ENCODE assay signal across 18 mouse cellular contexts in the genomic region with DNA sequence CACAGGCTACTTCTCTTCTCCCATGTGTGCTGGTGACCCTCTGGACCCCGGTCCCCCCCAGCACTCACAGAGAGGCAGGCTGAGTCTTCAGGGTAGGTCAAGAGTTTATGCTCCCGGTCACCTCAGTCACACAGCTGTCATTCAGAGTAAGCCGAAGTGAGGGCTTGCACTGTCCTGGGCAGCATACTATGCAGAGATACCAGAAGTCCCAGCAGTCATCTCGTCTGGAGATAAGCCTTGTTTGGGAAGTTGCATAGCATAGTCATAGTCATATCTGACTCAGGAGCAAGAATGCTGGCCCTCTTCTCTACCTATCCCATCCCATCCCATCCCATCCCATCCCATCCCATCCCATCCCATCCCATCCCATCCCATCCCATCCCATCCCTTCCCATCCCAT.
"Had no signal": no experiment of that assay in that cellular context is flagged by ENCODE, and none has a peak within 500 bp of the region (broad histone marks: within the 10 kb centered on the region; RNA-seq: fewer than 3 reads in every experiment).

No protein-coding gene starts in this region.

- H3K4me3 ChIP-seq: intestine, embryonic 15.5 days; kidney, embryonic 15.5 days; left cerebral cortex, adult 2 months had no signal

- H3K36me3 ChIP-seq: intestine, embryonic 15.5 days; kidney, embryonic 15.5 days had no signal

- H3K9me3 ChIP-seq: intestine, embryonic 15.5 days; kidney, embryonic 15.5 days had no signal

- H3K27ac ChIP-seq: intestine, embryonic 15.5 days; kidney, embryonic 15.5 days; left cerebral cortex, adult 2 months; stomach, postnatal 0 days had no signal

- ATAC-seq: intestine, embryonic 15.5 days had no signal

- H3K9ac ChIP-seq: intestine, embryonic 15.5 days; kidney, embryonic 15.5 days; lung, embryonic 14.5 days had no signal

- H3K4me2 ChIP-seq: intestine, embryonic 15.5 days; kidney, embryonic 15.5 days; lung, embryonic 14.5 days; midbrain, embryonic 11.5 days had no signal

- DNase-seq: kidney, adult 11 months; kidney, adult 8-10 months; kidney, postnatal 10 days; kidney, postnatal 36 days; layer of hippocampus, postnatal 36 days; lung, embryonic 14.5 days; midbrain, embryonic 14.5 days; right cerebral cortex, adult 18-20 months; right cerebral cortex, postnatal 14 days; right cerebral cortex, postnatal 4 days; thymus, adult 2 months; thymus, postnatal 14 days; thymus, postnatal 4 days had no signal

- H3K27me3 ChIP-seq: intestine, embryonic 15.5 days; kidney, embryonic 15.5 days had no signal
